Mouse (Mus musculus) hindbrain, embryonic 10.5 days (tissue): ENCODE data around the gene Csnk1e. TPM values are rescaled to one million over a fixed set of nuclear protein-coding genes. Genes with fewer than 3 reads are reported as not detected.

Source experiments
- DNase-seq: peaks from one replicate; pipeline ENCODE4 v3.0.0-alpha.2; 2017; ENCODE audit warnings: low spot score
- H3K27ac ChIP-seq: fragments of 300-500 bp; sonication (generic); 2 replicates; pipeline ENCODE4 v1.5.1; 2016; ENCODE audit warnings: mild to moderate bottlenecking, moderate library complexity
- H3K27me3 ChIP-seq: fragments of 300-500 bp; sonication (generic); 2 replicates; pipeline ENCODE4 v1.6.1; 2016; ENCODE audit warnings: mild to moderate bottlenecking; ENCODE audit not compliant: poor library complexity, insufficient read depth, severe bottlenecking
- H3K36me3 ChIP-seq: fragments of 300-500 bp; sonication (generic); 2 replicates; pipeline ENCODE4 v1.6.1; 2016; ENCODE audit warnings: mild to moderate bottlenecking, moderate library complexity
- H3K4me1 ChIP-seq: fragments of 300-500 bp; sonication (generic); replicated peaks from 2 replicates; pipeline ENCODE4 v1.6.1; 2016; ENCODE audit warnings: mild to moderate bottlenecking
- H3K4me3 ChIP-seq: fragments of 300-500 bp; sonication (generic); 2 replicates; pipeline ENCODE4 v1.5.1; 2016; ENCODE audit warnings: mild to moderate bottlenecking, moderate library complexity
- H3K9me3 ChIP-seq: fragments of 300-500 bp; sonication (generic); 2 replicates; pipeline ENCODE4 v1.6.1; 2016; ENCODE audit warnings: mild to moderate bottlenecking, moderate library complexity
- WGBS: fragments of 180-500 bp; shearing (Covaris S2); methylation state at CpG from one replicate; pipeline ENCODE4 v1.1.7; 2016; 5-methylcytosine and 5-hydroxymethylcytosine counted together
- polyA plus RNA-seq: library from polyadenylated mRNA; unstranded; fragments of >200 nt; fragmentation: Nextera tagmentation; extraction: Ambion mirVana; gene quantifications from 2 replicates; pipeline ENCODE4 v1.2.1, GENCODE M21; 2016

Csnk1e gene
- polyA plus RNA-seq, 1 experiment from 2014 or later: 190 TPM

DNA sequence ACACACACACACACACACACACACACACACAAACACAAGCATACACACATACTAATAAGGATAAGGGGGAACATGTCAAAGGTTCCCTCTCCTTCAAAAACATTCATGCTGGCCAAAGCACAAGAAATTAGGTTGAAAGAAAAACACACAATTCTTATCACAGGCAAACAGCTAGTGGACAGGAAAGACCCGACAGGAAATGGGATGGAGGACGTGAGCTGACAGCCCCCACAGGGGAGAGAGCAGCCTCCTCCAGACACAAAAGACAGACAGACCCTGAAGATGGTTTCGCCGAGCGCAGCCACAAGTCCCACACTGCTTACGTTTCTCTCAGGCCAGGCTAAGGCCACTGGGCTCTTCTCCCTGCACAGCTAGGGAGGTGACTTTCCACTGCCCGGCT is 23.4 kb downstream of the Csnk1e start:
- 0 out of 2 replicates have a peak, but pooled peaks cover 4% of the 10 kb centered on the region for H3K9me3 ChIP-seq
- peaks cover 54% of the 10 kb centered on the region for H3K4me1 ChIP-seq
- H3K27ac ChIP-seq: 0 out of 2 replicates have a peak overlapping the region, but pooled peaks have one; percentile 71
- H3K36me3 ChIP-seq: peaks cover 100% of the 10 kb centered on the region
- H3K4me3 ChIP-seq: no peak overlapping the region
- DNase-seq: no peak
- no peaks in the 10 kb centered on the region for H3K27me3 ChIP-seq
- WGBS: 74% methylated on average over 7 of the region's 7 CpGs

DNA sequence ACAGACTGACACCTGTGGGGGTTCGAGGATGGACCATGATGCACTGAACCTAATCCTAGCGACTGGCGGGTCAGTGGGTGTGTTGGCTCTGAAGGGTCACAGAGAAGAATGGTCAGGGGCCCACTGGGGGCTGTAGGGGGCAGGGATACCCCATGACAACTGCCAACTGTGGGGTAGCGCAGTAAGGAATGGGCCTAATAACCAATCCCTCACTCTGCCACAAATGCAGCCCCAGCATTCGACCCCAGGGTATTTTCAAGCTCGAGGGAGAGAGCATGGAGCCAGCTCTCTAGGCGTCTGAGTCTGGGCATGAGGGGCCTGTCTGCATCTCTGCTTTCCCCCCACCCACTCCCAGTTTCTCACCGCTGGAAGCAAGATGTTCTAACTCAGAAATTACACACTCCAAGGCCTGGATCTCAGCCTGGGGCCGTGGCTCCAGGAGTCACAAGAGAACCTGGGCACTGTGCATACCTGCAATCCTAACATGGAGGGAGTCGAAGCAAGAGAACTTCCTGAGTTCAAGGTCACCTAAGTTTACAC is 24.8 kb downstream of the Csnk1e start:
- Histone ChIP-seq H3K36me3 (peaks cover 100% of the 10 kb centered on the region), H3K27me3 (no peaks in the 10 kb centered on the region), H3K27ac (no peak overlapping the region), H3K4me3 (no peak overlapping the region; the same call in 1 of the 2 replicates), H3K4me1 (peaks cover 40% of the 10 kb centered on the region), H3K9me3 (0 out of 2 replicates have a peak, but pooled peaks cover 4% of the 10 kb centered on the region)
- DNase-seq: no peak
- WGBS: 82% methylated on average over 10 of the region's 10 CpGs

DNA sequence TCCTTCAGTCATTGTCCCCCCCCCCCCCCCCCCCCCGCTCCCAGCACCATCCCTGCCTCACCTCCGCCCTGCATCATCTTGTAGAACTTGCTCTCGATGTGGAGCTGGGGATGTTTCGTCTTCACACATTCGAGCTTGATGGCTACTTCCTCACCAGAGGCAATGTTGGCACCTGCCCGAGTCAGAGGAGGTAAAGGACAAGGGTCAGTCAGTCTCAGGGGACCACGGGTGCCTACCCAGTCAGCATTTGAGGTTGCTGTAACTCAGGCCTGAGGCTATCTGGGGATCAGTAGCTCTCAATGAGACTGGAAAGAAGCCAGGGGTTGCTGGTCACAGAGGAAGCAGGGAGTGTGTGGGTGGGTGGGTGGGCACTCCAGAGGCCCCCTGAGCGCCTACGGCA is 25.4 kb downstream of the Csnk1e start:
- Histone ChIP-seq H3K27ac (no peak overlapping the region), H3K36me3 (peaks cover 100% of the 10 kb centered on the region), H3K4me3 (no peak overlapping the region), H3K4me1 (peaks cover 35% of the 10 kb centered on the region), H3K27me3 (no peaks in the 10 kb centered on the region), H3K9me3 (0 out of 2 replicates have a peak, but pooled peaks cover 4% of the 10 kb centered on the region)
- WGBS: 90% methylated on average over 8 of the region's 9 CpGs
- DNase-seq: no peak

DNA sequence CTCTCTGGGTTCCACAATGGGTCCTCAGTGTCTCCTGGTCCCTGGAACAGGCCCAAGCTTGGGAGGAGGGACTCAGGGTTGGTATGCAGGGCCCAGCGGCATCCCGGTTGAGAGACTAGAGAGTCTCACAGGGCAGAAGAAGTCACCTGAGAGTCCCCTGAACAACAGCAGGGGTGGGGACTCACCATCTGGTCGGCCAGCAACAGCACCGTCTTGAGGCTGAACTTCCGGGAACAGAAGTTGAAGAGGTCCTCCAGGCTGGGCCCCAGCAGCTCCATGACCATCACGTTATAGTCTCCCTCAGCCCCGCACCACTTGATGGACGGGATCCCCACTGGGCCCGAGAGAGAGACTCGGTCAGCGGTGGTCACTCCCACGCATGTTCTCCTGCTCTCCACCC is 25.8 kb downstream of the Csnk1e start:
- Histone ChIP-seq H3K4me1 (peaks cover 31% of the 10 kb centered on the region), H3K9me3 (0 out of 2 replicates have a peak, but pooled peaks cover 4% of the 10 kb centered on the region), H3K36me3 (peaks cover 100% of the 10 kb centered on the region), H3K27me3 (no peaks in the 10 kb centered on the region), H3K27ac (no peak overlapping the region), H3K4me3 (no peak overlapping the region)
- DNase-seq: no peak
- 89% methylated on average over 12 of the region's 12 CpGs for WGBS

DNA sequence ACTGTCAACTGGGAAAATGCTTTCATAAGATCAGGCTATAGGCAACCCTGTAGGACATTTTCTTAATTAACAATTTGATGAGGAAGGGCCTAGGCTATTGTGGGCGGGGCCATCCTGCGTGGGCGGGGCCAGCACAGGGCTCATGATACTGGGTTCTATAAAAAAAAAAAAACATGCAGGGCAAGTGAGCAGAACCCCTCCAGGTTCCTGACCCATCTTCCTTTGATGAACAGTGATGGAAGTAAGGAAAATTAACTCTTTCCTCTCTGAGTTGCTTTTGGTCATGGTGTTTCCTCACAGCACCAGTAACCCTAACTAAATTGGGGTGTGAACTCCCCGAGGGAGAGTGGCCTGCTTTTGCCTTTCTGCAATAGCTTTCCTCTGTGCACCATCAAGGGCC is 26.8 kb downstream of the Csnk1e start:
- no peak overlapping the region for H3K27ac ChIP-seq
- no peak overlapping the region for H3K4me3 ChIP-seq
- WGBS: 79% methylated on average over 4 of the region's 4 CpGs
- DNase-seq: no peak
- peaks cover 100% of the 10 kb centered on the region for H3K36me3 ChIP-seq
- H3K4me1 ChIP-seq: peaks cover 23% of the 10 kb centered on the region
- H3K9me3 ChIP-seq: no peaks in the 10 kb centered on the region
- no peaks in the 10 kb centered on the region for H3K27me3 ChIP-seq

DNA sequence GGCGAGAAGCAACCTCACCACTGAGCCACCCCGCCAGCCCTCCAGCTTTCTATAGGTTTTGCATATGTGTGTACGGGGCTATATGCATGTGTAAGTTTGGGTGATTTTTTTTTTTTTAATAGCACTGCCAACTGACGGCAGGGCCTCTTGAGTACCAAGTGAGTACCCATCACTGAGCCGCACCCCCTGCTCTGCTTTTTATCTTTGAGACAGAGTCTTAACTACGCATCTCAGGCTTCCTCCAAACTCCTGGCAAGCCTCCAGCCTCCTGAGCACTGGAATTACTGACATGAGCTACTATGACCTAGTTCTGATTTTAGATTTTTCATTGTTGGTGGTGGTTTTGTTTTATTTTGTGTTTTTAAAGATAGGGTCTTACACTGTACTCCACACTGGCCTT is 27.9 kb downstream of the Csnk1e start:
- Histone ChIP-seq H3K4me1 (peaks cover 13% of the 10 kb centered on the region), H3K27ac (no peak overlapping the region), H3K9me3 (no peaks in the 10 kb centered on the region), H3K27me3 (no peaks in the 10 kb centered on the region), H3K4me3 (no peak overlapping the region), H3K36me3 (peaks cover 100% of the 10 kb centered on the region)
- WGBS: 93% methylated on average over 6 of the region's 6 CpGs
- no peak for DNase-seq

DNA sequence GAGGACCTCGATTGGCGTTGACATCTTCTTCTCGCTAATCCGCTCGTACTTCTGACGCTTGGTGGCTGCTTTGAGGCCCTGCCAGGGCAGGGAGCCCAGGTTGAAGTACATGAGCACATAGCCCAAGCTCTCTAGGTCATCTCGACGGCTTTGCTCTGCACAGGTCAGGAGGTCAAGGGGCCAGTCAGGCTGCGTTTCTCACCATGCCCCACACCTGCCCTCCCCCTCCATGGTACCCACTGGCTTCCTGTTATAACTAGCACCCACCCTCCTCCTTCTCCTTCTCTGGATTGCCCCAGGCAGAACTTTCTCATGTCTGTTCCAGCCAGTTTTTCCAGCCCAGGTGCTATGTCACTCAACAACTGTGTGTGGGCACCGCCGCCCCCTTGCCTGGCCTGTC is 29.9 kb downstream of the Csnk1e start:
- peaks cover 3% of the 10 kb centered on the region; the same call in 1 of the 2 replicates for H3K4me1 ChIP-seq
- H3K36me3 ChIP-seq: peaks cover 100% of the 10 kb centered on the region
- no peak overlapping the region for H3K27ac ChIP-seq
- no peaks in the 10 kb centered on the region for H3K9me3 ChIP-seq
- DNase-seq: no peak
- WGBS: 88% methylated on average over 11 of the region's 11 CpGs
- H3K4me3 ChIP-seq: no peak overlapping the region
- H3K27me3 ChIP-seq: no peaks in the 10 kb centered on the region

DNA sequence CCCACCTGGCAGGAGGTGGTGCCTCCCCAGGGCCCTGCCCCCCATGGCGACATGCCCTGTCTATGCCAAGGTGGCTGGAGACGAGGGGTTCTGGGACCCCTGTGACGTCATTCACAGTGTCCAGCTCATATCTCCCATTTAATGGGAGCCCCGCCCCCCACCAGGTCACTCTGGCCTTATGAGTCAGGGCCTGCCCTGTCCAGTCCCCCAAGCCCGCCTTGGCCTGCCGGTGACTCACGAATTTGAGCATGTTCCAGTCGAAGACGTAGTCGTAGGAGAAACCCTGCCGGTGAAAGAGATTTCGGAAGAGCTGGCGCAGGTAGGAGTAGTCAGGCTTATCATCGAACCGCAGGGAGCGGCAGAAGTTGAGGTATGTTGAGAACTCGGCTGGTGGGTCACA is 30.8 kb downstream of the Csnk1e start:
- H3K4me3 ChIP-seq: no peak overlapping the region
- H3K36me3 ChIP-seq: peaks cover 100% of the 10 kb centered on the region
- WGBS: 93% methylated on average over 17 of the region's 17 CpGs
- H3K4me1 ChIP-seq: no peaks in the 10 kb centered on the region
- H3K27me3 ChIP-seq: no peaks in the 10 kb centered on the region
- no peaks in the 10 kb centered on the region for H3K9me3 ChIP-seq
- DNase-seq: no peak
- H3K27ac ChIP-seq: no peak overlapping the region

DNA sequence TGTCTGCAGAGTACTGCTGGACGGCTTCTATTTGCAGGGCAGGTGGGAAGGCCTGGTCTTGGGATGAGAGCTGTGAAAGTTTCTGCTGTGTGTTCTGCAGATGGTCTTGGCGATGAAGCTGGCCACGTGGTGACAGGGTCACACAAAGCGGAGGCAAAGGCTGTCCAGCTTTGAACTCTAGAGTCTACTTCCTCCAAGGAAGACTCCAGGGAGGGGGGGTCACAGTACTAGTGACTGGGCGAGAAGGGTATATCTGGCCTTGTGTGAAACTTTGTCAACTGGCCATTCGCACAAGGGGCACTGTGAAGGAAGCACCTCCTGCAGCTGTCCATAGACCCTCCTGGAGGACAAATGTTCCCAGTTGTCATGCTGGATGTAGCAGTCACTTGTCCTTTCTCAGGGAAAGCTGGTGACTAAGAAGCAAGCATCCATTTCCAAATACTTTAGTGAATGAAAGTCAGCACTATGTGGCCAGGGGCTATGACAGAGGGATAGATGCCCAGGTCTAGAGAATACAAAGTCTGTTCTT is 32.6 kb downstream of the Csnk1e start:
- no peaks in the 10 kb centered on the region for H3K9me3 ChIP-seq
- no peaks in the 10 kb centered on the region for H3K27me3 ChIP-seq
- DNase-seq: no peak
- H3K36me3 ChIP-seq: peaks cover 99% of the 10 kb centered on the region
- H3K4me3 ChIP-seq: no peak overlapping the region
- 90% methylated on average over 6 of the region's 6 CpGs for WGBS
- H3K4me1 ChIP-seq: no peaks in the 10 kb centered on the region
- no peak overlapping the region for H3K27ac ChIP-seq

DNA sequence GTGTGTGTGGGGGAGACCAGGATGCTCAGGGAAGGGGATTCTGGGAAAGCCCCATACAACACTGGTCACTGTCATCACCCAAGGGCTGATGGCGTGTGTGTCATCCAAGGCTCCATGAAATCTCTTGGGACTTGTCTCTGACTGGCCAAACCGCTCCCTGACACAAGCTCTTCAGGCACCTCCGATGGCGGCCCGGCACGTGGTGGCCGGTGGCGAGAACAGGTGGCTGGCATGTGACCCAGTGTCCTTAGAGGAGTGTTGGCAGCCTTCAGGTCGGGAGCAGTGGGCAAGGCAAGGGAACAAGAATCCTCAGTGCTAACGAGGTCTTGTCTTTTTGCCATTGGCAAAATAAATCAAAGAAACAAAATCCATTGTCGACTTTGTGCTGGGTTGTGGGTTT is 36.7 kb downstream of the Csnk1e start:
- Histone ChIP-seq H3K36me3 (peaks cover 76% of the 10 kb centered on the region), H3K4me1 (no peaks in the 10 kb centered on the region), H3K27me3 (no peaks in the 10 kb centered on the region), H3K9me3 (0 out of 2 replicates have a peak, but pooled peaks cover 3% of the 10 kb centered on the region), H3K4me3 (no peak overlapping the region), H3K27ac (no peak overlapping the region)
- WGBS: 92% methylated on average over 11 of the region's 11 CpGs
- DNase-seq: no peak

DNA sequence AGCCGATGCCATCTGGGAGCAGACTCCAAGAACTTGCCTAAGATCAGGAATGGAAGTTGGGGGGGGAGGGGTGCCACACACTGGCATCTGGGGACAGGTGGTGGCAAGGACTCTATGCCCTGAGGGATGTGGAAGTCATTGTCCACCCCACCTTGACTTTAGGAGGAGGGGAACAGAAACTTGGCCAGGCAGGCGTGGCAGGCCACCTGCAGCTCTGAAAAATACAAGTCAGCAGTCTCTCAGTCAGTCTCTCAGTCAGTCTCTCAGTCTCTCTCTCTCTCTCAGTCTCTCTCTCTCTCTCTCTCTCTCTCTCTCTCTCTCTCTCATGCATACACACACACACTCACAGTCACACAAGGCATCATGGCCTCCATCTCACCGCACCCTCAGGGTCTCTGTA is 37.1 kb downstream of the Csnk1e start:
- 0 out of 2 replicates have a peak, but pooled peaks cover 3% of the 10 kb centered on the region for H3K9me3 ChIP-seq
- no peaks in the 10 kb centered on the region for H3K4me1 ChIP-seq
- no peak overlapping the region for H3K27ac ChIP-seq
- 95% methylated on average over 3 of the region's 3 CpGs for WGBS
- H3K36me3 ChIP-seq: peaks cover 72% of the 10 kb centered on the region
- no peak for DNase-seq
- H3K4me3 ChIP-seq: no peak overlapping the region
- no peaks in the 10 kb centered on the region for H3K27me3 ChIP-seq

DNA sequence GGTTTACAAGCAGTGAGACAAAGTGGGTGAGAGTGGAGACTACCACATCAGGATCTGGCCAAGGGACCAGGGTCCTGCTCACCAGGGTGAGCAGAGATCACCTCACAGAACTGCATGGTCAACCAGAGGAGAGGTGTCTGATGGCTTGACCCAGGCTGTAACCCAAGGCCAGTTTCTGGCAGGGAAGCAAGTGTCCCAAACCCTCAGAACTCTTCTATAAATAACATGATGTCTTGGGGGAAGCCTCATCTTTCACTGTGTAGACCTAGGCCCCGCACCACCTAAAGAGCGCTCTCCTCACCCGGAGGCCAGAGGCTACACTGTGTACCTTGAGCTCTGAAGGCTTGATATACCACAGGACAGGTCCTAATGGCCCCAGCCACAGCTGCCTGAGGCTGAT is 38.0 kb downstream of the Csnk1e start:
- 0 out of 2 replicates have a peak, but pooled peaks cover 3% of the 10 kb centered on the region for H3K9me3 ChIP-seq
- DNase-seq: no peak
- no peaks in the 10 kb centered on the region for H3K4me1 ChIP-seq
- no peaks in the 10 kb centered on the region for H3K27me3 ChIP-seq
- H3K4me3 ChIP-seq: no peak overlapping the region
- H3K36me3 ChIP-seq: peaks cover 63% of the 10 kb centered on the region
- H3K27ac ChIP-seq: no peak overlapping the region
- WGBS: 94% methylated on average over 3 of the region's 3 CpGs

DNA sequence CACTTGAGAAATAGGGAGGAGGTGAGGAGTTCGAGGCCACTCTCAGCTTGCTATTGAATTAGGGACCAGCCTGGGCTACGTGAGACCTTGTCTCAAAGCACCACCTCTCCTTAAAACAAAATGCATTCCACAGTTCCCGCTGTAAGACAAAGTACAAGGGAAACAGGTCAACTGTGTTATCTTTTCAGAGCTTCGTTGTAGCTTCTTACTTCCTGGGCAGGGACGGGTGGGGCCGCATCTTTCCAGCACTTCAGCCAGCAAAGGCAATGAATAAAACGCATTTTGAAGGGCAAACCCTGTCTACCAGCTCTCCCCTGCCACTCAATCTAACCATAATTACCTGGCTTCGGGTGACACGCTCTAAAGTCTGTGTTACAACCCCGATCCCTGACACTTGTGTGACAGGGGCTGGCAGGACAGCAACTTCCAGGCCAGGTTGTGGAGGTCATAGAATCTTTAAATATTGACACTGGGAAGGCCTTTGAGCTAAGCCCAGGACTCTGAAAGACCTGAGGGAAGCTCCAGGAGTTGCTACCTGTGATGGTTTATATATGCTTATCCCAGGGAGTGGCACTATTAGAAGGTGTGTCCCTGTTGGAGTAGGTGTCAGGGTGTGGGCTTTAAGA is 38.8 kb downstream of the Csnk1e start:
- WGBS: 92% methylated on average over 10 of the region's 10 CpGs
- H3K9me3 ChIP-seq: 0 out of 2 replicates have a peak, but pooled peaks cover 3% of the 10 kb centered on the region
- H3K4me1 ChIP-seq: 0 out of 2 replicates have a peak, but pooled peaks cover 5% of the 10 kb centered on the region
- no peak overlapping the region for H3K27ac ChIP-seq
- no peak overlapping the region for H3K4me3 ChIP-seq
- no peak for DNase-seq
- peaks cover 55% of the 10 kb centered on the region for H3K36me3 ChIP-seq
- no peaks in the 10 kb centered on the region for H3K27me3 ChIP-seq
